Mouse (Mus musculus): Measurements from ENCODE around the gene Tmem169. TPM values are rescaled to one million over a fixed set of nuclear protein-coding genes. Genes with fewer than 3 reads are reported as not detected.
A peak's percentile ranks its signal among the peaks of the same experiment; 100 is the strongest.

Tmem169 gene
- total and polyA plus RNA-seq, 2 experiments from 2014 or later = 35.2 to 38.8 TPM

DNA sequence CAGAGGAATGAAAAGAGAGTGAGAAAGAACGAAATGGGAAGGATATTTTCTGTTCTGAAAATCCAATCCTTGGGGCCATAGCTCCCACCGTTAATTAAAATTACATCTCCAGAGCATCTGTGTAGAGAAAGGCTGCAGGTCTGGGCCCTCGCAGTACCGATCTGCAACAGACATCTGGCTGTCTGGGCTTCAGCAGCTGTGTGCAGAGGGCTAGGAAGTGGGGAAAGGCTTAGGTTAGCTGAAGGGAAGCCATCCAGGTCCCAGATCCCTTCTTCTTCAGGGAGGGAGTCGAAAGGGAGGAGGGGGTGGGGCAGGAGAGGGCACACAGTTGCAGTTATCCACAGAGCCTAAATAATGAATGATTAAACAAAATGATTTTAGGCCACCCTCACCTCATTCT, 370 bp downstream of the Tmem169 start:
- no peaks in the 10 kb centered on the region for H3K36me3 ChIP-seq (ENCODE audit: insufficient read depth)
- WGBS = 0% methylated on average over 5 of the region's 5 CpGs
- peak overlapping the region; percentile 59 for H3K4me3 ChIP-seq (ENCODE audit: low read depth, low read length)
- DNase-seq = no peak
- H3K4me2 ChIP-seq (ENCODE audit: low read depth) = peak overlapping the region; percentile 98
- peaks cover 14% of the 10 kb centered on the region for H3K4me1 ChIP-seq (ENCODE audit: insufficient read depth)
- peak overlapping the region; percentile 72 for H3K9ac ChIP-seq
- no peaks in the 10 kb centered on the region for H3K27me3 ChIP-seq (ENCODE audit: insufficient read depth, low read length)
- no peaks in the 10 kb centered on the region for H3K9me3 ChIP-seq (ENCODE audit: low read length)
- peak; percentile 60 for ATAC-seq
- TF ChIP-seq CTCF (IDR thresholded peaks at IDR 0.05; ENCODE audit: low read depth) = no peak
- peak overlapping the region; percentile 85 for H3K27ac ChIP-seq (ENCODE audit: low read depth, low read length)

DNA sequence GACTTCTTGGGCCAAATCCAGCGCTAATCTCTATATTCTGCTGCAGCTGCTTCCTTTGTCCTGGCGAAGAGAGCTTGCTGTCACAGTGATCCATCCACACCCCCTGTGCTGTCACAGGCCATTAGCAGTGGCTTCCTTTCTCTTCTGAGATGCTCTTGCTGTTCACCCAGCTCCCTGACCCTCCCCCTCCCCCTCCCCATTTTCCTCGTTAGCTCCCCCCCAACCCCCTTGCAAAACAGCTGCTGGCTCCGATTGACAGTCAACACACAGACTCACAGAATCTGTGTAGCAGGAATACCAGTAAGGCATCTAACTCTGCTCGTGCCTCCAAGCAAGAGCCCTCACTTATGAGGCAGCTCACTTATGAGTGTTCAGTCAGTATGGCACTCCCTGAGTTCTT, 2.7 kb downstream of the Tmem169 start:
- Histone ChIP-seq H3K9ac (peak overlapping the region; percentile 31; the same call in 1 of the 2 replicates), H3K9me3 (ENCODE audit: low read length) (no peaks in the 10 kb centered on the region), H3K36me3 (ENCODE audit: insufficient read depth) (no peaks in the 10 kb centered on the region), H3K27ac (ENCODE audit: low read depth, low read length) (peak overlapping the region; percentile 72), H3K27me3 (ENCODE audit: insufficient read depth, low read length) (no peaks in the 10 kb centered on the region), H3K4me2 (ENCODE audit: low read depth) (peak overlapping the region; percentile 98), H3K4me1 (ENCODE audit: insufficient read depth) (peaks cover 14% of the 10 kb centered on the region), H3K4me3 (ENCODE audit: low read depth, low read length) (no peak overlapping the region)
- TF ChIP-seq CTCF (IDR thresholded peaks at IDR 0.05; ENCODE audit: low read depth) = no peak
- WGBS = 7% methylated on average over 5 of the region's 5 CpGs
- ATAC-seq = peak; percentile 54
- DNase-seq = peak; percentile 66

DNA sequence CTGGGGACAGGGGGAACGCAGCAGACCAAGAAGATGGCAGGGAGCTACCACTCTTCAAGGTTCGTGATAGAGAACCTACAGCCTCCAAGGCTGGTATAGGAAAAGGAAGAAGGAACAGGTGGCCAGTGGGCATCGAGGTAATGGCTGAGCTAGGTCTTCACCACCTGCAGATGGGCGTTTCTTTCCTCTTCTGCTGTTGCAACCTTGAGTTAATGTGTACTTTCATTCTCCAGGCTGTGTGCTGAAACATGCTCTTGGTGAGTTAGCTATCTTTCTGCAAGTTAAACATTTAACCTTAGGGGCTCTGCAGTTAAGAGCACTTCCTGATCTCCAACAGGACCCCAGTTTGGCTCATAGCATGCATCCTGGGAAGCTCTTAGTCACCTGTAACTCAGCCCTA, 3.7 kb downstream of the Tmem169 start:
- Histone ChIP-seq H3K27ac (ENCODE audit: low read depth, low read length) (peak overlapping the region; percentile 72; the same call in 1 of the 2 replicates), H3K9ac (no peak overlapping the region), H3K27me3 (ENCODE audit: insufficient read depth, low read length) (no peaks in the 10 kb centered on the region), H3K4me3 (ENCODE audit: low read depth, low read length) (no peak overlapping the region), H3K9me3 (ENCODE audit: low read length) (no peaks in the 10 kb centered on the region), H3K36me3 (ENCODE audit: insufficient read depth) (no peaks in the 10 kb centered on the region), H3K4me1 (ENCODE audit: insufficient read depth) (peaks cover 14% of the 10 kb centered on the region), H3K4me2 (ENCODE audit: low read depth) (no peak overlapping the region)
- 90% methylated on average over 4 of the region's 4 CpGs for WGBS
- TF ChIP-seq CTCF (IDR thresholded peaks at IDR 0.05; ENCODE audit: low read depth) = no peak
- DNase-seq (no peak), ATAC-seq (no peak)

DNA sequence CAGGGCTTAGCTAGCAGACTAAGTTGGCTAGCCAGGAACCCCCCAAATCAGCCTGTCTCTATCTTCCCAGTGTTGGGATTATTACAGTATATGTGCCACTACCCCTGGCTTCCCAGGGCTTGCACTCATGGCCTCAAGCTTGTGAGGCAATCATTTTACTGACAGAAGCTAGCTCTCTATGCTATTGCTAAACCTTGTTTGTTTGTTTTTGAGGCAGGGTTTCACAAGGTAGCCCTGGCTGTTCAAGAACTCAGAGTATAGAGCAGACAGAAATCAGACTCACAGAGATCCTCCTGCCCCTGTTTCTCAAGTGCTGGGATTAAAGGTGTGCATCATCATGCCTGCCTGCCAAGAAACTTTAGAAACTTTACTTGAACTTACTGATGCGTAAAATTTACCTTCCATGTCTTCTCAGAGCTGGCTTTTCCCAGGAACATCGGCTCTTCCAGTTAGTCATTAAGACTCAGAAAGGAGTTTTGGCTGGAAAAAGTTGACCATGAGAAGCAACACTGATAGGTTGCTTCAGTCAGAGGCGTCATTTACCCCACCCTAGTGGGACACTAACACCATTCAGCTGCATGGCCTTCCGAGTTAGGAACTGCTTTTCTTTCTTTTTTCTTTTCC, 4.5 kb downstream of the Tmem169 start:
- Histone ChIP-seq H3K9ac (no peak overlapping the region), H3K9me3 (ENCODE audit: low read length) (no peaks in the 10 kb centered on the region), H3K27ac (ENCODE audit: low read depth, low read length) (no peak overlapping the region), H3K4me2 (ENCODE audit: low read depth) (no peak overlapping the region), H3K4me3 (ENCODE audit: low read depth, low read length) (no peak overlapping the region), H3K4me1 (ENCODE audit: insufficient read depth) (peaks cover 14% of the 10 kb centered on the region), H3K36me3 (ENCODE audit: insufficient read depth) (no peaks in the 10 kb centered on the region), H3K27me3 (ENCODE audit: insufficient read depth, low read length) (no peaks in the 10 kb centered on the region)
- no peak for TF ChIP-seq CTCF (IDR thresholded peaks at IDR 0.05; ENCODE audit: low read depth)
- no peak for ATAC-seq
- WGBS = 85% methylated on average over 4 of the region's 4 CpGs
- no peak for DNase-seq

DNA sequence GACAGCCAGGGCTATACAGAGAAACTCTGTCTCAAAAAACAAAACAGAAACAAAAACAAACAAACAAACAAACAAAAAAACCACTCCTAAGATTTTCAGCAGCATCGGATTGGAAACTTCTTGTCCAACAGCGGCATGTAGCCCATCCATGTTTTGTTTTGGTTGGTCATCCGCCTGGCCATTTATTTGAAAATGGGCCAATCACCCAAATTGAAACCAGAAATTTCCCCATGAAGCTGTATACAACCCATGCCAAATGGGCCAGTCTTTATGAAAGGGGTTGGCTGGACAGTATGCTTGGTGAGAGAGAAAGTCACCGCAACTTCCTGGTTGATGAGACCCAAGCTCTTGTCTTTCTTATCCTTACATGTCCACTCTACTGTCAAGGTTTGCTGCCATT, 6.7 kb downstream of the Tmem169 start:
- no peak overlapping the region for H3K9ac ChIP-seq

GRCm38 (mm10) chr1:72291421-72291820, 7.3 kb downstream of the Tmem169 start:
- WGBS = 94% methylated on average over 4 of the region's 4 CpGs
- H3K27ac ChIP-seq (ENCODE audit: low read depth, low read length) = no peak overlapping the region

More for the DNA sequence above, 6.7 kb downstream of the Tmem169 start:
- no peak for TF ChIP-seq CTCF (IDR thresholded peaks at IDR 0.05; ENCODE audit: low read depth)
- H3K36me3 ChIP-seq (ENCODE audit: insufficient read depth) = 0 out of 2 replicates have a peak, but pooled peaks cover 6% of the 10 kb centered on the region
- peaks cover 5% of the 10 kb centered on the region; the same call in 1 of the 2 replicates for H3K4me1 ChIP-seq (ENCODE audit: insufficient read depth)
- H3K27me3 ChIP-seq (ENCODE audit: insufficient read depth, low read length) = no peaks in the 10 kb centered on the region
- H3K27ac ChIP-seq (ENCODE audit: low read depth, low read length) = no peak overlapping the region
- 90% methylated on average over 4 of the region's 4 CpGs for WGBS
- H3K9me3 ChIP-seq (ENCODE audit: low read length) = no peaks in the 10 kb centered on the region
- no peak overlapping the region for H3K4me3 ChIP-seq (ENCODE audit: low read depth, low read length)
- DNase-seq (no peak), ATAC-seq (no peak)
- no peak overlapping the region for H3K4me2 ChIP-seq (ENCODE audit: low read depth)

DNA sequence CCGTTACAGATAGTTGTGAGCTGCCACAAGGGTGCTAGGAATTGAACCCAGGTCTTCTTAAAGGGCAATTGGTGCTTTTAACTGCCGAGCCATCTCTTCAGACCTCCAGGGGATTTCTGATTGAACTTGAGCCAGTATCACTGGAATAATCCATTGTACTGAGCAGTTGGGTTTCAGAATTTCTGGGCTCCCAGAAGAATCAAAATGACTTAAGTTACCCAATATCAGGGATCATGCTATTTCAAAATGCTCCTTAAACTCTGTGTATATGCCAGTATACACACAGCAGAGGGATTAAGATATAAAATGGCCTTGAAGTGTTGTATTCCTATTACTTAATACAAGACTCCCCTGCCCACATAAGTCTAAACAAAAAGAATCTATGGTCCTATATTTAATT, 7.8 kb downstream of the Tmem169 start:
- ATAC-seq = no peak
- H3K4me3 ChIP-seq (ENCODE audit: low read depth, low read length) = no peak overlapping the region
- no peak overlapping the region for H3K9ac ChIP-seq
- H3K9me3 ChIP-seq (ENCODE audit: low read length) = no peaks in the 10 kb centered on the region
- no peaks in the 10 kb centered on the region for H3K27me3 ChIP-seq (ENCODE audit: insufficient read depth, low read length)
- no peak overlapping the region for H3K27ac ChIP-seq (ENCODE audit: low read depth, low read length)
- H3K4me2 ChIP-seq (ENCODE audit: low read depth) = no peak overlapping the region
- DNase-seq = no peak
- WGBS = 93% methylated on average over 2 of the region's 2 CpGs
- TF ChIP-seq CTCF (IDR thresholded peaks at IDR 0.05; ENCODE audit: low read depth) = no peak
- 0 out of 2 replicates have a peak, but pooled peaks cover 6% of the 10 kb centered on the region for H3K36me3 ChIP-seq (ENCODE audit: insufficient read depth)
- peaks cover 5% of the 10 kb centered on the region; the same call in 1 of the 2 replicates for H3K4me1 ChIP-seq (ENCODE audit: insufficient read depth)

More at GRCm38 (mm10) chr1:72291421-72291820, 7.3 kb downstream of the Tmem169 start:
- Histone ChIP-seq H3K4me2 (ENCODE audit: low read depth) (no peak overlapping the region), H3K9ac (no peak overlapping the region), H3K4me3 (ENCODE audit: low read depth, low read length) (no peak overlapping the region), H3K36me3 (ENCODE audit: insufficient read depth) (0 out of 2 replicates have a peak, but pooled peaks cover 6% of the 10 kb centered on the region), H3K4me1 (ENCODE audit: insufficient read depth) (peaks cover 5% of the 10 kb centered on the region; the same call in 1 of the 2 replicates), H3K27me3 (ENCODE audit: insufficient read depth, low read length) (no peaks in the 10 kb centered on the region), H3K9me3 (ENCODE audit: low read length) (no peaks in the 10 kb centered on the region)
- TF ChIP-seq CTCF (IDR thresholded peaks at IDR 0.05; ENCODE audit: low read depth) = no peak
- DNase-seq (no peak), ATAC-seq (no peak)
